Mouse (Mus musculus): ENCODE data around the gene Olfr544. TPM values are rescaled to one million over a fixed set of nuclear protein-coding genes. Genes with fewer than 3 reads are reported as not detected.

Gene Olfr544
- polyA plus RNA-seq, 1 experiment: not detected

DNA sequence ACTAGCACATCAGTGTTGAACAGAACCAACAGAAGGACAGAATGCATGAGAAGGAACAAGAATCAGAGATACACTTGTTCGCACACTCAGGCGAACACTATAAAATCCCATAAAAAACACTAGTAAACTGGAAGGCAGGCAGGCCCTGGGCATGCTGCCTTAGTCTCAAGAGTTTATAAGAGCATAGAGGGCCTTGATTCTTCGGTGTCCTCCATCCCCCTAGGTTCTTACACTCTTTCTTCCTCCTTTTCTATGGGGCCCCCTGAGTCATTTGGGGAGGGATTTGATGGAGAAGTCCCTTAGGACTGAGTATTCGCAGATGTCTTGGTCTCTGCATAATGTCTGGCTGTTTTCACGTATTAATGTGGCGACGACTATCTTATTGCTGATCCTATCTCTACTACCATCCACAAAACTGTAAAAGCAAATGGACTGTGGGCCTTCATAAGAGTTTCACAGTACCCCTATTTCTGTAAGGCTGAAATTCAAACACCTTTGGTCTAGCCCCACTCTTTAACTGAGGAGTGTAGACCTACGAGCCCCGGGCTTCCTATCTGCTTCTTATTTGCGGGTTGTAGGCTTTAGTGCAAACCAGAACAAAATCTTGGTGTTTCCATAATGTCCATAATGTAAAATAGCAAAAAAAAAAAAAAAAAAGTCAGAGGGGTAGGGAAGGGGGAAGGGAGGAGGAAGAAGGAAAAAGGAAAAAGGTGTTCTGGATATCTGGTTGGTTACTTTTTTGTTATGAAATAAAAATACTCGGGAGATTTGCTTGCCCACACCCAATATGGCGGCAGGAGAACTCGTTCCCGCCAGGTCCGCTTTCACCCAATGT, 47.1 kb downstream of the Olfr544 start:
- WGBS: 56% methylated on average over 15 of the region's 15 CpGs
- Histone ChIP-seq H3K4me3 (ENCODE audit: control insufficient read depth, insufficient read depth, low read length) (no peak overlapping the region), H3K36me3 (ENCODE audit: control insufficient read depth, insufficient read depth, low read length) (peaks cover 5% of the 10 kb centered on the region), H3K27ac (ENCODE audit: control insufficient read depth, insufficient read depth, low read length) (no peak overlapping the region), H3K4me1 (replicated peaks; ENCODE audit: control insufficient read depth, insufficient read depth, low read length) (0 out of 2 replicates have a peak, but pooled peaks cover 2% of the 10 kb centered on the region), H3K27me3 (ENCODE audit: control insufficient read depth, insufficient read depth, low read length) (no peaks in the 10 kb centered on the region)
- no peak for DNase-seq
- no peak for TF ChIP-seq POLR2A (IDR thresholded peaks at IDR 0.05; ENCODE audit: control insufficient read depth, extremely low read depth, insufficient read depth, low read length, poor library complexity)
- TF ChIP-seq CTCF (IDR thresholded peaks at IDR 0.05; ENCODE audit: borderline replicate concordance, control insufficient read depth, extremely low read depth, insufficient read depth, low read length, poor library complexity): no peak

DNA sequence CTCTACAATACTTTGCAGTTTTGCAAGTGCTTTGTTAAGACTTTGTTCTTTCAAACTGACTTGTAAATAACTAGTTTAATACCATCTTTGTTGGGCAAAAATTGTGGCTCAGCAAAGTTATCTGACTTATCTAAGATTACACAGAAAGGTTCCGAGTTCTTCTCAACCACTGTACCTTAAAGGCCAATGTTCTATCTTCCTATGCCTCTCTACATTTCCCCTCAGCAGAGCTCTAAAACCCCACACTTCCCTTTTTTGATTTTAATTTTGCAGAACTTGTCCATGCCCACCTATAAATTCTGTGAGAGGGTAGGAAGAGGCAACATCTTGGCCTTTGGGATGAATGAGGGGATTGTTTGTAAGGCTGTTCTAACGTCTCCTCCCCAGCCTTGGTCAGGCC, 53.8 kb downstream of the Olfr544 start:
- Histone ChIP-seq H3K4me1 (replicated peaks; ENCODE audit: control insufficient read depth, insufficient read depth, low read length) (no peaks in the 10 kb centered on the region), H3K36me3 (ENCODE audit: control insufficient read depth, insufficient read depth, low read length) (peaks cover 31% of the 10 kb centered on the region), H3K4me3 (ENCODE audit: control insufficient read depth, insufficient read depth, low read length) (no peak overlapping the region), H3K27me3 (ENCODE audit: control insufficient read depth, insufficient read depth, low read length) (no peaks in the 10 kb centered on the region), H3K27ac (ENCODE audit: control insufficient read depth, insufficient read depth, low read length) (no peak overlapping the region)
- DNase-seq: no peak
- WGBS: 62% methylated on average over 2 of the region's 2 CpGs
- TF ChIP-seq CTCF (IDR thresholded peaks at IDR 0.05; ENCODE audit: borderline replicate concordance, control insufficient read depth, extremely low read depth, insufficient read depth, low read length, poor library complexity) (no peak), POLR2A (IDR thresholded peaks at IDR 0.05; ENCODE audit: control insufficient read depth, extremely low read depth, insufficient read depth, low read length, poor library complexity) (no peak)

Other genes with a start within 250 kb of the Olfr544 start
- gene Rhog, start 232.3 kb downstream of the Olfr544 start, polyA plus RNA-seq (2012; rRNA removed): 221 and 282 TPM in 2 replicates
- 98.6 and 107 TPM in 2 replicates for gene Stim1, start 220.5 kb downstream of the Olfr544 start, polyA plus RNA-seq (2012; rRNA removed)
- gene Rrm1, start 46.6 kb downstream of the Olfr544 start, polyA plus RNA-seq (2012; rRNA removed): 46.3 and 67.1 TPM in 2 replicates
- gene Olfr543, start 6.6 kb downstream of the Olfr544 start, polyA plus RNA-seq (2012; rRNA removed): not detected in 2 replicates
- gene Olfr545, start 11.3 kb upstream of the Olfr544 start, polyA plus RNA-seq (2012; rRNA removed): not detected in 2 replicates
- gene Olfr547, start 46.4 kb upstream of the Olfr544 start, polyA plus RNA-seq (2012; rRNA removed): not detected in 2 replicates
- gene Olfr548-ps1, start 52.6 kb upstream of the Olfr544 start, polyA plus RNA-seq (2012; rRNA removed): not detected in 2 replicates
- gene Olfr549, start 61.6 kb upstream of the Olfr544 start, polyA plus RNA-seq (2012; rRNA removed): not detected in 2 replicates
- 20.4 and 23.6 TPM in 2 replicates for gene Trim21, start 77.2 kb upstream of the Olfr544 start, polyA plus RNA-seq (2012; rRNA removed)
- 0.13 TPM in 1 of 2 replicates, not detected in the other for gene Olfr550, start 83.1 kb upstream of the Olfr544 start, polyA plus RNA-seq (2012; rRNA removed)
- gene Olfr551, start 103.6 kb upstream of the Olfr544 start, polyA plus RNA-seq (2012; rRNA removed): not detected in 2 replicates
- not detected in 2 replicates for gene Olfr552, start 109.5 kb upstream of the Olfr544 start, polyA plus RNA-seq (2012; rRNA removed)
- not detected in 2 replicates for gene Olfr553, start 129.9 kb upstream of the Olfr544 start, polyA plus RNA-seq (2012; rRNA removed)
- not detected in 2 replicates for gene Olfr554, start 150.1 kb upstream of the Olfr544 start, polyA plus RNA-seq (2012; rRNA removed)
- not detected in 2 replicates for gene Olfr555, start 170.5 kb upstream of the Olfr544 start, polyA plus RNA-seq (2012; rRNA removed)
- gene Olfr556, start 176.6 kb upstream of the Olfr544 start, polyA plus RNA-seq (2012; rRNA removed): not detected in 2 replicates
- 14.0 and 16.3 TPM in 2 replicates for gene Trim68, start 199.0 kb upstream of the Olfr544 start, polyA plus RNA-seq (2012; rRNA removed)
- gene Olfr557, start 207.6 kb upstream of the Olfr544 start, polyA plus RNA-seq (2012; rRNA removed): not detected in 2 replicates
- gene Olfr558, start 213.9 kb upstream of the Olfr544 start, polyA plus RNA-seq (2012; rRNA removed): 0.11 and 0.49 TPM in 2 replicates
- gene Olfr33, start 230.8 kb upstream of the Olfr544 start, polyA plus RNA-seq (2012; rRNA removed): not detected in 2 replicates
- gene Olfr559, start 239.2 kb upstream of the Olfr544 start, polyA plus RNA-seq (2012; rRNA removed): not detected in 2 replicates